Mouse (Mus musculus): ENCODE results near the gene Ptrh1.
A peak's percentile ranks its signal among the peaks of the same experiment; 100 is the strongest.

The Ptrh1 gene

GRCm38 (mm10) chr2:32798251-32798962 lies 22.8 kb downstream of the Ptrh1 start:
- no peak for DNase-seq

DNA sequence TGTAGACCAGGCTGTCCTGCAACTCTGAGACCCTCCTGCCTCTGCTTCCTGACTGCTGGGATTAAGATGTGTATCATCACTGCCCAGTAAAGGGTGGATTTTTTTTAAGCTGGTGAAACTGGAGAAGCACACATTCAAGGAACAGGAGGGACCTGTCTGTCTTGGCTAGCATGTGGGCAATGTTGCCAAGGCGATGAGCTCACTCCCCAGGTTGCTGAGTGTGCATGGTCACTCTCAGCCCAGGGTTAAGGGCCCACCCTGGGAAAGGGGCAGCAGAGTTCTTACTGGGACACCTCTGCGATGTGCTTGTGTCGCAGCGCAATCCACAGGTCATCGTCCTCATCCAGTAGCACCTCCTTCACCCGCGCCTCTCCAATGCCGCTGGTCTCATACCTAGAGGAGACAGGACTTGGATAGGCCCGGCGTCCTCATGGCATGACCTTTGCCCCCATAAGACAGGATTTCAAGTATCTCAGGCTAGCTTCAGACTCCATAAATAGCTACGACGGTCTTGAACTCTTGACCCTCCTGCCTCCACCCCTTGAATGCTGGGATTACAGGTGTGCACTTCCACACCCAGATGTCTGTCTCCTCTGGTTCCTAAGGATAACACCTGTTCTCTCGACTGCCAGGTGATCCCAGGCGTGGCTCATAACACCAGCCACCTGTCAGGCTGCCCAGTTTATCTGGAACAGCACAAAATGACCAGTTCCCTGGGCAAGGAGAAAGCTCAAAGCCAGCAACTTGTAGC lies 33.4 kb downstream of the Ptrh1 start:
- DNase-seq = no peak

- DNase-seq = peak; percentile 60 to 64
Observed at GRCm38 (mm10) chr2:32811959-32812358, 36.4 kb downstream of the Ptrh1 start.

DNA sequence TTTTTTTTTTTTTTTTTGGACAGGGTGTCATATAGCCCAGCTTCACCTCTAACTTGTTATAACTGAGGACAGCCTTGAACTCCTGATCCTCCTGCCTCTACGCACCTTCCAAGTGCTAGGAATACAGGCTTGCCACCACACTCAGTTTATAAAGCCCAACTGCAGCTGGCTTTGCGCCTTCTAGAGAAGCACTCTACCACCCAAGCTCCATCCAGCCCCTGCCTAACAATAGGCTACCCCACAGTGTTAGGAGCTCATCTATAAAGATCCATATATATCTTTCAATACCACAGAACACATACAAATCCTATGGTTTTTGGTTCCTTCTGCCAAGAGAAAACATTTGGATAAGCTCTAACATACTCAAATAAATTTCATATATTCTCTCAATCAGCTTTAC lies 40.9 kb downstream of the Ptrh1 start:
- peak; percentile 55 for DNase-seq

GRCm38 (mm10) chr2:32816946-32817581 lies 41.5 kb downstream of the Ptrh1 start:
- peak; percentile 82 to 89 for DNase-seq

GRCm38 (mm10) chr2:32817589-32817988 lies 42.0 kb downstream of the Ptrh1 start:
- DNase-seq = no peak

GRCm38 (mm10) chr2:32818208-32818607 lies 42.6 kb downstream of the Ptrh1 start:
- peak in 1 of 2 experiments; percentile 51 for DNase-seq

DNA sequence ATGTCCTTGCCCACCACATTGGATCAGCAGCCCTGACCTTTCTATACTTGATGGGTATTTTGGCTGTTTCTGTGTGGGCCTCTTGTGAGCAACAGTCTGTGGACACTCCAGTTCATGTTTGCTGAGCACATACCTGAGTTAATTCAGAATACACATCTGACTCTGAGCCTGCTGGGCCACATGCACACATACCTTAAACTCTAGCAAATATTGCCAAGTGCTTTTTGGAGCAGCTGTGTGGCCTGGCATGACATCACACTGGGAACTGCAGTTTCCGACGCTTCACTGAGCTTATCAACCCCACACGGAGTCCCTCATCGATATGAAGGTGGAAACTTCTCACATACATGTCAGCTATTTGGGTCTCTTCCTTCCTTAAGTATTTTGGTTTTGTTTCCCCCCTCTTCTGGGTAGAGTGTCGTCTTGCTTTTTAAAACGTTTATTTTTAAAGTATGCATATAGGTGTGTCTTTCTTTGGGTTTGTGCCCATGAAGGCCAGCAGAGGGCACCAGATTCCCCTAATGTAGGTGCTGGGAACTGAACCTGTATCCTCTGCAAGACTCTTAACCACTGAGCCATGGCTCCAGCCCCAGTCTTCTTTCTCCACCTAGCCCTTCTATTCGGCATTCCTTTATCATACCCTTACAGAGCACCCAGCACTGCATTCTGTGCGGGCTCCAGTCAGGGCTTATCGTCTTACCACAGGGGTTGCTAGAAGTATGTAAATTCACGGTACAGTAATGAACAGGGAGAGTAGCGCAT lies 45.6 kb downstream of the Ptrh1 start:
- peak; percentile 62 to 73 for DNase-seq

DNA sequence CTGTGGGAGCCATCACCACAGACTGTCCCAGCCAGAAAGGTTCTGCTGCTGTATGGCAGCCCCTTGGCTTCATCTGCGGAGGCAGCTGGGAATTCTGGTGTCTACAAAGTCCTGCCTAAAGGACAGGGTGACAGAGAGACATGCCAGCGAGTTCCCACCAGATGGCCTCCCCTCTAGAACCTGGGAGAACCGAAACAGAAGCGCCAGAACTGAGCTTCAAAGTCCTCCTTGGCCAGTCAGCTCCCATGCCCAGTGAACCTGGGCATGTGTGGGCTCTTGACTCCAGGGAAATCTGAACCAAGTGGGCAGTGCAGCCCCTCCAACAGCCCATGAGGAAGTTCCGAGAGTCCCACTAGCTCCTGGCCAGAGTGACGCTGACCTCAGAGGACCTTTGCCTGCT lies 47.1 kb downstream of the Ptrh1 start:
- peak; percentile 61 to 65 for DNase-seq

GRCm38 (mm10) chr2:32823153-32823552 lies 47.6 kb downstream of the Ptrh1 start:
- peak; percentile 71 to 79 for DNase-seq

DNA sequence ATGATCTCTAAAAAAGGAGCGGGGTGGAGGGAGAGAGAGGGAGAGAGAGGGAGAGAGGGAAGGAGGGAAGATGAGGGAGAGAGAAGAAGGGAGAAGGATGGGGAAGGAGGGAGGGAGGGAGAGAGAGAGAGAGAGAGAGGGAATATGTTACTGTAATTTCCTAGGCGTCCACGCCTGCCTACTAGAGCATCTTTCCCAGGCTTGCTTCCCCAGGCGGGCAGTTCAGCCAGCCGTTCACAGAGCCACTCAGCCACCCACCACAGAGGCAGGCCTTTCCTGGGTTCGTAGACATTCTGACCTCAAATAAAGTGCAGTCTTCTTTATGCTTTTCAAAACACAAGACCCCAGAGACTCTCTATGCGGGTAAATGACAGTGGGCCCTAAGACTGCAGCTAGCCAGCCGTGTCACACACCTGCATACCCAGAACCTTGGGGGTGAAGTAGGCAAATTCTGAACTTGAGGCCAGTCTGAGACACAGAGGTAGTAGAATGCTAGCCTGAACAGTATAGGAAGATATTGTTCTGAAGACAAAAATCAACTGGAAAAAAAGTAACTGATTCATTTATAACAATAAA lies 48.1 kb downstream of the Ptrh1 start:
- DNase-seq = no peak

GRCm38 (mm10) chr2:32824181-32824580 lies 48.6 kb downstream of the Ptrh1 start:
- DNase-seq = no peak

GRCm38 (mm10) chr2:32824778-32825177 lies 49.2 kb downstream of the Ptrh1 start:
- DNase-seq = no peak

DNA sequence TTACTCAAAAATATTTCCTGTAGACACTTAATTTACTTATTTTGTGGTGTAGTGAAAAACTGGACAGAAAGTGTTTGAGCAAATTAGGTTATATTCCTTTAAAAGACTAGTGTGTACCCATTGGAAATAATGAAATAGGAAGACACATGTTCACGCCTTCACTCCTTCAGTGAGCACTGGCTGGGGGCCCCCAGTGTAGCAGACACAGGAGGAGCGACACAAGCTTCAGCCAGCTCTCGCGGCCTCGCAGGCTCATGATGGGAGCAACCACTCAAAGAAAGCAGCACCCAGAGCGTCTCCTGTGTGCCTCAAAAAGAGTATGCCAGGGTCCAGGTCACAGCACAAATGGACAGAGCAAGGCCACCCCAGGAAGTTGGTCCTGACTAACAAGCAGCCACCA lies 50.2 kb downstream of the Ptrh1 start:
- no peak for DNase-seq

Measured in cerebellum, postnatal 14 days (tissue).